Comparison of ENCODE assay signal across 8 mouse cellular contexts in genomic region chr13:101092033-101092742, GRCm38 (mm10).
A peak's percentile ranks its signal among the peaks of the same experiment; 100 is the strongest.
DNase-seq lines count a peak whose midpoint lies in the region; ATAC-seq and TF ChIP-seq lines count a peak whose summit lies in the region.
"Had no signal": no experiment of that assay in that cellular context is flagged by ENCODE, and none has a peak within 500 bp of the region (broad histone marks: within the 10 kb centered on the region; RNA-seq: fewer than 3 reads in every experiment).

No protein-coding gene starts in this region.

- intact Hi-C loops in left cerebral cortex, postnatal 14 days (cut with DNase I), result no loop called here

- no peak for ATAC-seq in intestine, embryonic 16.5 days

- no peaks in the 10 kb centered on the region for H3K27me3 ChIP-seq in kidney, adult 2 months (replicated peaks; ENCODE audit: control insufficient read depth, insufficient read depth, low read length)
- H3K27me3 ChIP-seq in intestine, embryonic 16.5 days (replicated peaks; ENCODE audit: control insufficient read depth, insufficient read depth, low read length), result no peaks in the 10 kb centered on the region
- H3K27me3 ChIP-seq: heart, embryonic 15.5 days had no signal

- no peaks in the 10 kb centered on the region for H3K36me3 ChIP-seq in kidney, adult 2 months (ENCODE audit: control insufficient read depth, insufficient read depth, low read length)
- no peaks in the 10 kb centered on the region for H3K36me3 ChIP-seq in intestine, embryonic 16.5 days (ENCODE audit: control insufficient read depth, insufficient read depth, low read length)
- H3K36me3 ChIP-seq: heart, embryonic 15.5 days had no signal

- DNase-seq in urinary bladder, postnatal 14 days (ENCODE audit: low spot score), result peak; percentile 50
- no peak for DNase-seq in urinary bladder, postnatal 10 days (ENCODE audit: low spot score)
- peak; percentile 40 for DNase-seq in fibroblast of lung, adult 2 months (ENCODE audit: low read depth)
- DNase-seq in kidney, adult 2 months, result peak; percentile 33
- peak; percentile 42 to 70 for DNase-seq in left cerebral cortex, postnatal 14 days (ENCODE audit: low spot score in 2 of 2)
- peak; percentile 10 for DNase-seq in retina, postnatal 1 day

- TF ChIP-seq POLR2A in kidney, adult 2 months (IDR thresholded peaks at IDR 0.05; ENCODE audit: low read depth, low read length), result no peak

- WGBS in kidney, adult 2 months, result 74% methylated on average over 18 of the region's 18 CpGs
- WGBS in intestine, embryonic 16.5 days, result 85% methylated on average over 18 of the region's 18 CpGs

- H3K27ac ChIP-seq in kidney, adult 2 months (ENCODE audit: insufficient read depth, low read depth, low read length), result no peak overlapping the region
- H3K27ac ChIP-seq in intestine, embryonic 16.5 days (ENCODE audit: low read length), result no peak overlapping the region
- H3K27ac ChIP-seq: heart, embryonic 15.5 days had no signal

- no peak overlapping the region for H3K4me3 ChIP-seq in kidney, adult 2 months (ENCODE audit: insufficient read depth, low read depth, low read length)
- H3K4me3 ChIP-seq in intestine, embryonic 16.5 days (ENCODE audit: low read length), result no peak overlapping the region
- H3K4me3 ChIP-seq: heart, embryonic 15.5 days had no signal

- H3K9ac ChIP-seq in intestine, embryonic 16.5 days (ENCODE audit: low read depth, low read length), result no peak overlapping the region
- H3K9ac ChIP-seq: heart, embryonic 15.5 days had no signal

- no peak for TF ChIP-seq CTCF in kidney, adult 2 months (conservative IDR thresholded peaks at IDR 0.05; ENCODE audit: insufficient read depth, insufficient read length, low read depth, low read length)

- no peak overlapping the region for H3K4me2 ChIP-seq in intestine, embryonic 16.5 days (ENCODE audit: low read depth, low read length)
- H3K4me2 ChIP-seq: heart, embryonic 15.5 days had no signal

- no peaks in the 10 kb centered on the region for H3K9me3 ChIP-seq in intestine, embryonic 16.5 days (ENCODE audit: control insufficient read depth, low read length)
- H3K9me3 ChIP-seq: heart, embryonic 15.5 days had no signal

- H3K4me1 ChIP-seq in kidney, adult 2 months (ENCODE audit: control insufficient read depth, insufficient read depth, low read length), result no peaks in the 10 kb centered on the region
- 0 out of 2 replicates have a peak, but pooled peaks cover 3% of the 10 kb centered on the region for H3K4me1 ChIP-seq in intestine, embryonic 16.5 days (ENCODE audit: control insufficient read depth, insufficient read depth, low read length)
- H3K4me1 ChIP-seq: heart, embryonic 15.5 days had no signal
